Mouse (Mus musculus) heart, adult 2 months (tissue): ENCODE measurements at regions not wholly inside any gene's neighbourhood (a gene's known extent, or its start where the extent isn't known, plus 50 kb on each side); places are given as distances from the start of the nearest gene placed in this dataset.
"Not testable (repeated sequence)": the region's sequence is repeated elsewhere in the genome, so short reads cannot be mapped to it uniquely, and the experiment has no call there.

ENCODE experiments used
- DNase-seq, 2 experiments: peaks; one replicate each; pipeline ENCODE4 v3.0.0; 2021
- H3K27ac ChIP-seq: fragments of 200-600 bp; 2 replicates; pipeline ENCODE4 v1.8.1; 2022
- H3K27me3 ChIP-seq: fragments of 200-500 bp; 2 replicates; pipeline ENCODE4 v1.6.1; 2012; ENCODE audit warnings: mild to moderate bottlenecking, low read length, inconsistent platforms, mixed read lengths; ENCODE audit not compliant: control insufficient read depth, insufficient read depth
- H3K36me3 ChIP-seq: fragments of 200-500 bp; 2 replicates; pipeline ENCODE4 v1.6.1; 2012; ENCODE audit warnings: low read length, inconsistent platforms; ENCODE audit not compliant: control insufficient read depth, insufficient read depth
- H3K4me1 ChIP-seq: fragments of 200-500 bp; 2 replicates; pipeline ENCODE4 v1.6.1; 2011; ENCODE audit warnings: low read length; ENCODE audit not compliant: control insufficient read depth, insufficient read depth
- H3K4me3 ChIP-seq: fragments of 200-600 bp; 2 replicates; pipeline ENCODE4 v1.8.1; 2022
- H3K79me2 ChIP-seq: fragments of 200-500 bp; replicated peaks from 2 replicates; pipeline ENCODE4 v1.6.1; 2012; ENCODE audit warnings: mild to moderate bottlenecking, inconsistent platforms, low read length, moderate library complexity, mixed read lengths; ENCODE audit not compliant: control insufficient read depth, insufficient read depth
- H3K9ac ChIP-seq: fragments of 200-500 bp; 2 replicates; pipeline ENCODE4 v1.6.1; 2012; ENCODE audit warnings: low read depth, mild to moderate bottlenecking, control low read depth, inconsistent platforms, low read length, mixed read lengths
- CTCF ChIP-seq: fragments of 200-600 bp; IDR thresholded peaks from 2 replicates; pipeline ENCODE4 v1.8.1; 2022; ENCODE audit warnings: antibody characterized with exemption, mild to moderate bottlenecking, moderate library complexity
- EP300 ChIP-seq: fragments of 200-500 bp; IDR thresholded peaks from 2 replicates; pipeline ENCODE4 v1.6.1; 2011; ENCODE audit warnings: low read depth, low read length, control low read depth; ENCODE audit not compliant: insufficient read depth
- POLR2A ChIP-seq: fragments of 200-500 bp; IDR thresholded peaks from 2 replicates; pipeline ENCODE4 v1.6.1; 2011; ENCODE audit warnings: mild to moderate bottlenecking, low read depth, low read length, control low read depth; ENCODE audit not compliant: insufficient read depth
- WGBS: fragments of 180-500 bp; shearing (Covaris S2); methylation state at CpG from one replicate; pipeline ENCODE4 v1.1.7; 2018; 5-methylcytosine and 5-hydroxymethylcytosine counted together
- intact Hi-C: fragments of 180-260 bp; cut with DNase I; formaldehyde crosslinking; loops from one replicate; pipeline ENCODE4 v1.15.1; 2025

- Histone ChIP-seq H3K36me3 (no peaks in the 10 kb centered on the region), H3K79me2 (no peaks in the 10 kb centered on the region), H3K27ac (no peak overlapping the region), H3K9ac (no peak overlapping the region), H3K4me1 (peaks cover 7% of the 10 kb centered on the region), H3K27me3 (no peaks in the 10 kb centered on the region), H3K4me3 (no peak overlapping the region)
- intact Hi-C loops = no loop called here
- 81% methylated on average over 14 of the region's 14 CpGs for WGBS
- no peak for TF ChIP-seq EP300
- no peak for TF ChIP-seq CTCF
- no peak for DNase-seq
Measured at GRCm38 (mm10) chr1:157038111-157039008, 70.1 kb downstream of the Tex35 start.

GRCm38 (mm10) chr1:157037246-157037991 lies 71.1 kb downstream of the Tex35 start:
- Histone ChIP-seq H3K4me3 (no peak overlapping the region), H3K9ac (no peak overlapping the region), H3K27me3 (no peaks in the 10 kb centered on the region), H3K4me1 (peaks cover 7% of the 10 kb centered on the region), H3K79me2 (no peaks in the 10 kb centered on the region), H3K27ac (no peak overlapping the region), H3K36me3 (no peaks in the 10 kb centered on the region)
- no peak for DNase-seq
- WGBS = 93% methylated on average over 10 of the region's 10 CpGs
- no peak for TF ChIP-seq CTCF
- no peak for TF ChIP-seq POLR2A
- TF ChIP-seq EP300 = no peak
- intact Hi-C loops = no loop called here

- Histone ChIP-seq H3K79me2 (no peaks in the 10 kb centered on the region), H3K4me1 (peaks cover 7% of the 10 kb centered on the region), H3K27ac (no peak overlapping the region), H3K9ac (no peak overlapping the region), H3K36me3 (no peaks in the 10 kb centered on the region), H3K4me3 (no peak overlapping the region), H3K27me3 (no peaks in the 10 kb centered on the region)
- DNase-seq = no peak
- TF ChIP-seq POLR2A (no peak), EP300 (no peak), CTCF (no peak)
- WGBS = 57% methylated on average over 4 of the region's 4 CpGs
- intact Hi-C loops = no loop called here
Measured at GRCm38 (mm10) chr1:157036779-157037178, 71.7 kb downstream of the Tex35 start.

GRCm38 (mm10) chr1:157035221-157035620 lies 73.3 kb downstream of the Tex35 start:
- H3K4me3 ChIP-seq, H3K4me1 ChIP-seq, intact Hi-C loops, H3K27me3 ChIP-seq, H3K9ac ChIP-seq, H3K36me3 ChIP-seq, DNase-seq, H3K79me2 ChIP-seq, H3K27ac ChIP-seq: not testable (repeated sequence)
- WGBS = 95% methylated on average over 8 of the region's 8 CpGs

GRCm38 (mm10) chr1:157028682-157029081 lies 79.8 kb downstream of the Tex35 start:
- DNase-seq = no peak
- 96% methylated on average over 3 of the region's 3 CpGs for WGBS
- Histone ChIP-seq H3K4me1 (no peaks in the 10 kb centered on the region), H3K27ac (no peak overlapping the region), H3K4me3 (no peak overlapping the region), H3K27me3 (no peaks in the 10 kb centered on the region), H3K79me2 (no peaks in the 10 kb centered on the region), H3K9ac (no peak overlapping the region), H3K36me3 (no peaks in the 10 kb centered on the region)
- intact Hi-C loops = no loop called here
- TF ChIP-seq CTCF (no peak), EP300 (no peak), POLR2A (no peak)

GRCm38 (mm10) chr1:157027681-157028080 lies 80.8 kb downstream of the Tex35 start:
- no peak for DNase-seq
- intact Hi-C loops = no loop called here
- TF ChIP-seq EP300 (no peak), POLR2A (no peak), CTCF (no peak)

More at GRCm38 (mm10) chr1:157027681-157028080, 80.8 kb downstream of the Tex35 start:
- Histone ChIP-seq H3K9ac (no peak overlapping the region), H3K27me3 (no peaks in the 10 kb centered on the region), H3K27ac (no peak overlapping the region), H3K4me1 (no peaks in the 10 kb centered on the region), H3K4me3 (no peak overlapping the region), H3K79me2 (no peaks in the 10 kb centered on the region), H3K36me3 (no peaks in the 10 kb centered on the region)
- WGBS = 94% methylated on average over 7 of the region's 7 CpGs
